Mouse (Mus musculus) gastrocnemius, adult 2 months (tissue): ENCODE results near the gene A830005F24Rik. TPM values are rescaled to one million over a fixed set of nuclear protein-coding genes. Genes with fewer than 3 reads are reported as not detected.
A peak's percentile ranks its signal among the peaks of the same experiment; 100 is the strongest.

ENCODE experiments used
- DNase-seq: peaks from one replicate; pipeline ENCODE4 v3.0.0; 2022
- H3K27ac ChIP-seq: fragments of 200-600 bp; 2 replicates; pipeline ENCODE4 v1.8.1; 2022; ENCODE audit warnings: mild to moderate bottlenecking
- H3K4me3 ChIP-seq: fragments of 200-600 bp; 2 replicates; pipeline ENCODE4 v1.8.1; 2022; ENCODE audit warnings: mild to moderate bottlenecking, moderate library complexity
- CTCF ChIP-seq: fragments of 200-600 bp; IDR thresholded peaks from 2 replicates; pipeline ENCODE4 v1.8.1; 2022; ENCODE audit warnings: antibody characterized with exemption, mild to moderate bottlenecking, moderate library complexity
- intact Hi-C: fragments of 180-260 bp; cut with DNase I; formaldehyde crosslinking; loops from one replicate; pipeline ENCODE4 v1.15.1; 2025
- microRNA-seq: library from miRNA; unstranded; fragments of <30 nt; microRNA quantifications from one replicate; pipeline ENCODE4 v1.2.0, GENCODE M21; 2021
- total RNA-seq, 2 experiments: library from RNA; stranded (reverse); gene quantifications; 2 replicates each; pipeline ENCODE4 v1.2.3; 2021

Gene A830005F24Rik
- total RNA-seq, 2 experiments from 2014 or later, result 0.31 TPM; not detected in 1

- Histone ChIP-seq H3K27ac (peak overlapping the region; percentile 86), H3K4me3 (peak overlapping the region; percentile 69)
- DNase-seq, result peak; percentile 96
- intact Hi-C loops, result no loop called here
- no peak for TF ChIP-seq CTCF
These were observed 39.1 kb downstream of the A830005F24Rik start for GRCm38 (mm10) chr13:48552181-48553090.

DNA sequence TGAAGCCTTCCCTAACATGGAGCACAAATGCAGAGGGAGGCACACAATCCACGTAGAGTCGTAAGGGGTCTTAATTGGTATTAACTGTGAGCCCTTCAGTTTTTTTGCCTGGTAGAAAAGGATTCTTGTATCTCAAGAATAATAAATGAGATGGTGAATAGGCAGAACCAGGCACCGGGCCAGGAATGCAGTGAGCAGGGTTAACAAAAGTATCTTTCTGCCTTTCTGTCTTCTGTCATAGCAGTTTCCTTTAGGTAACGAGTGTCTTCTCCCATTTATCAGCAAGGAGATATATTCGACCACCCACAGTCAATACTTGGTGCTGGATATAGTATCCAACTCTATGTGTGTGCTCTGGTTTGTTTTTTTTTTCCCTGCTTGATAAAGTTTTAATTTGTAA is 40.1 kb downstream of the A830005F24Rik start:
- DNase-seq, result no peak
- Histone ChIP-seq H3K27ac (no peak overlapping the region), H3K4me3 (no peak overlapping the region)
- no peak for TF ChIP-seq CTCF
- intact Hi-C loops, result no loop called here

- H3K4me3 ChIP-seq, result no peak overlapping the region
- intact Hi-C loops, result no loop called here
- TF ChIP-seq CTCF, result no peak
- no peak for DNase-seq
- H3K27ac ChIP-seq, result no peak overlapping the region
These were observed 41.2 kb downstream of the A830005F24Rik start for GRCm38 (mm10) chr13:48554552-48554951.

GRCm38 (mm10) chr13:48555976-48556375 is 42.6 kb downstream of the A830005F24Rik start:
- Histone ChIP-seq H3K27ac (no peak overlapping the region), H3K4me3 (no peak overlapping the region)
- TF ChIP-seq CTCF, result no peak
- DNase-seq, result no peak
- intact Hi-C loops, result no loop called here

GRCm38 (mm10) chr13:48561481-48561880 is 48.1 kb downstream of the A830005F24Rik start:
- no peak for TF ChIP-seq CTCF
- H3K27ac ChIP-seq, result no peak overlapping the region
- intact Hi-C loops, result no loop called here
- DNase-seq, result no peak
- H3K4me3 ChIP-seq, result no peak overlapping the region

GRCm38 (mm10) chr13:48562336-48562735 is 49.0 kb downstream of the A830005F24Rik start:
- Histone ChIP-seq H3K4me3 (no peak overlapping the region), H3K27ac (no peak overlapping the region)
- intact Hi-C loops, result no loop called here
- DNase-seq, result peak; percentile 57
- no peak for TF ChIP-seq CTCF

Small RNA genes lying within 50 kb of the gene (microRNA-seq; reads per million reads assigned to microRNA genes)
- gene Gm24111, result not detected
- 299 reads per million, percentile 61 among the genes with 10 or more reads in this experiment for gene Mirlet7a-1
- 30,472 reads per million, percentile 96 among the genes with 10 or more reads in this experiment for gene Mirlet7d
- not detected for gene Mirlet7f-1

Other genes with a start within 250 kb of the A830005F24Rik start
- gene Zfp169, start 119 bp upstream of the A830005F24Rik start, total RNA-seq, result 1 to 10 TPM; 3.6 to 3.7 TPM
- 1 to 10 TPM; 3.2 to 4.7 TPM for gene Ptpdc1, start 112.1 kb downstream of the A830005F24Rik start, total RNA-seq
- gene Barx1, start 149.4 kb downstream of the A830005F24Rik start, total RNA-seq, result not detected